Mouse (Mus musculus) ES-Bruce4 (cell line): ENCODE measurements at regions not wholly inside any gene's neighbourhood (a gene's known extent, or its start where the extent isn't known, plus 50 kb on each side); places are given as distances from the start of the nearest gene placed in this dataset.

Experiments
- CTCF ChIP-seq: IDR thresholded peaks from one replicate; pipeline ENCODE4 v1.8.1; 2011; ENCODE audit warnings: low read depth, low read length
- POLR2A ChIP-seq: IDR thresholded peaks from one replicate; pipeline ENCODE4 v1.8.1; 2011; ENCODE audit warnings: low read length; ENCODE audit not compliant: insufficient read depth

DNA sequence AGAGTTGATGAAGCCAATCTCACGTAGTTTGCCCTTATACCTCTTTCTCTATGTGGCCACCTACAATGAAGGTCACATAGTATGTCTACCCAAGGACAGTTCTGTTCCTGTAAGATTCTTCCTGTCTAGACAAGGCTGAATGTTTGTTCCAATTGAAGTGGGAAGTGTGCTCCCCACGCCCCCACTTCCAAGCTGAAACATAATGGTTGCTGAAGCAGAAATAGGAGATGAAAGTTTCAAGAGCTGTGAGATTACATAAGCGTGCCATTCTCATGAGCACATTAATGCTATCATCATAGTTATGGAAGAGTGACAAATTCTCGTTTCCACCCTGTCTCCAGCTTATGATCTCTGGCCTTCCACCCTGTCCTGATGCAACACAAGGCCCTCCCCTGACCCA lies 320.8 kb upstream of the Vstm2b start:
- no peak for TF ChIP-seq CTCF
- no peak for TF ChIP-seq POLR2A
